Comparison of ENCODE assay signal across 9 mouse cellular contexts in the genomic region with DNA sequence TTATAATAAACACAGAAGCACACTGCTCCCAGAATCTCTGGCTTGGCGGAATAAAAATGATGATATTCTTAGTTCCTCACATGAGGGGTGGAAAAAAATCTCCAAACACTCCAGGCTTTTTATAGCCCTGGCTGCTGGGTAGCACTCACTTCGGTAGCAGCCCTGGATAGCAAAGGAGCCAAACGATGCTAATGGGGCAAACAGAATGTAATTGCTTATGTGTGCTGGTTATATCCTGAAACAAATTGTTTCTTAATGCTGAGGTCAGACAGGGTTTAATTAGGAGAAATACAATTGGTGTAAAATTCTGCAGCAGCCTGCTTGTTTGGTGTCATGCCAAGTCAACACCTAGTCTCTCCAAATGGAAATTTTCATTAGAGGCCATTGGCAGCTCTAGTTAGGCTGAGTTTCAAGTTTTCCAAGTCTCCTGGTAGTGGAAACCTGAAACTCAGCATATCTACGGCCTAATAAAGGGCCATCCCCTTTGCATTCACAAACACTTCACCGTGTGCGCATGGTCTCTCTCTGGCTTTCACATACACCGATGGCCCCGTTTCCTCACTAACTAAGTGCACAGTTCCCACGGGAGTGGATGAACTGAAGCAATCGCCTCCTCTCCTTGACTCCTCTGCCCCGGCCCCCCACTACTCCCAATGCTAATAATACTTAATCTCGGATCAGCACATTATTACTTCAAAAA.
DNase-seq lines count a peak whose midpoint lies in the region; TF ChIP-seq lines count a peak whose summit lies in the region.
"Had no signal": no experiment of that assay in that cellular context is flagged by ENCODE, and none has a peak within 500 bp of the region (broad histone marks: within the 10 kb centered on the region; RNA-seq: fewer than 3 reads in every experiment).

No protein-coding gene starts in this region.

- H3K27ac ChIP-seq in layer of hippocampus, adult 2 months, result no peak overlapping the region
- H3K27ac ChIP-seq: liver, embryonic 13.5 days had no signal

- TF ChIP-seq CTCF in layer of hippocampus, adult 2 months (conservative IDR thresholded peaks at IDR 0.05), result no peak

- no peak overlapping the region for H3K4me3 ChIP-seq in layer of hippocampus, adult 2 months
- H3K4me3 ChIP-seq: liver, embryonic 13.5 days had no signal

- intact Hi-C loops in left cerebral cortex, postnatal 4 days (cut with DNase I), result no loop called here

- DNase-seq in left cerebral cortex, adult 9 months (ENCODE audit: low spot score in 2 of 2), result peak; percentile 13 to 21
- no peak for DNase-seq in left cerebral cortex, postnatal 4 days
- peak; percentile 41 to 60 for DNase-seq in cerebellum, postnatal 10 days
- DNase-seq in gastrocnemius, postnatal 25 days, result peak; percentile 13
- peak; percentile 9 to 37 for DNase-seq in kidney, postnatal 25 days
- no peak for DNase-seq in adrenal gland, postnatal 36 days
- no peak for DNase-seq in layer of hippocampus, adult 2 months (ENCODE audit: low spot score in 2 of 2)
- no peak for DNase-seq in urinary bladder, postnatal 25 days (ENCODE audit: low spot score)
- DNase-seq: liver, embryonic 13.5 days had no signal

Comparison
In these comparisons a context has a peak if more than half of its experiments do, and no peak if none do; other contexts are left out.
1. DNase-seq: peak in left cerebral cortex, adult 9 months (2 of 2), cerebellum, postnatal 10 days (2 of 2), gastrocnemius, postnatal 25 days (single experiment) and kidney, postnatal 25 days (2 of 2); none in left cerebral cortex, postnatal 4 days (single experiment), adrenal gland, postnatal 36 days (0 of 2), layer of hippocampus, adult 2 months (0 of 2) and urinary bladder, postnatal 25 days (single experiment).